Mouse (Mus musculus): ENCODE measurements around the gene Hacd2.

The Hacd2 gene

DNA sequence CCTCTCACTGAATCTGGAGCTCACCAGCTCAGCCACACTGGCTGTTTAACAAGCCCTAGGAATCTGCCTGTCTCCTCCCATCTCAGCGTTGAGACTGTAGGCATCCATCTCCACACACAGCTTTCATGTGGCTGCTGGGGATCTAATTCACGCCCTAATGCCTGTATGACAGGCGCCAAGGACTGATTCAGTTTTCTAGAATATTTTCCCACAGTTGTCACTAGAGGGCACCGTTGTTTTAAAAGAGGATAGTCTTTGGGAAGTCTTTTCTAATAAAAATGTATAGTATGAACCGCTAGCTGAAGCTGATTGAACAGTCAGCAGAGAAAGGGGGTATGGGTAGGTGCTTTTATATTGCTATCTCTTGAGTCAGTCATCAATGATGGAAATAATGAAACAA is 34.1 kb downstream of the Hacd2 start:
- DNase-seq, result peak; percentile 22

DNA sequence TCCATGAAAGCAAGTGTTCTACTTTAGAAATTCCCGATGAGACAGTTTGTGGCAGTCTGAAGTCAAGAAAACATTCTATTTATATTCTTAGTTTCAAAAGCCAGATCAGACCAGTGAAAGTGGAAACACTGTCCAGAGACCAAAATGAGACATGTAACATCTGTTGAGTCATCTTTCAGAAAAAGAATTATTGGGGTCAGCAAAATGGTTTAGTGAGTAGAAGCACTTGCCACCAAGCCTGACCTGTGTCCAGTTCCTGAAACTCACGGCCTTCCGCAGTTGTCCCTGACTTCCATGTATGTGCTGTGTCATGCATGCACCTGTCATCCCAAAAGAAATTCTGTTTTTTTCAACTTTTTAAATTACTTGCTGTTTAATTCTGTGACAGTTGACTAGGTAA is 34.6 kb downstream of the Hacd2 start:
- DNase-seq, result no peak

DNA sequence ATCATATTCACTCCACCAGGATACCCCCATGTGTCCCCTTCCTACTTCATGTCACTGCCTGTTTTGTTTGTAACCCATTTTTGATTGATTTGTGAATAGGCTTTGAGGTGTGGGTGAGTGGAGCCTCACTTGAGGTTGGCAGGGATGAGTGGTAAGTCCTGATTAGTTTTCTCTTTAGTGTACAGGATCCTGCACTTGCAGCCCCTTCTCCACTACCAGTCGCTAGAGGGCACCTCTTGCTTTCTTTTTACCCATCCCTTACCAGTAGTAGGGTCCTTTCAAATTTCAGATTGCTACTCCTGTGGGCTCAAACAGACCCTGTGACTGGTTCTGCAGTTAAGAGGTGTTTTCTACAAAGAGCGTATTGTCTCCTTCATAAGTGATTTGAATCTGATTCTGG is 38.8 kb downstream of the Hacd2 start:
- peak; percentile 8 for DNase-seq

DNA sequence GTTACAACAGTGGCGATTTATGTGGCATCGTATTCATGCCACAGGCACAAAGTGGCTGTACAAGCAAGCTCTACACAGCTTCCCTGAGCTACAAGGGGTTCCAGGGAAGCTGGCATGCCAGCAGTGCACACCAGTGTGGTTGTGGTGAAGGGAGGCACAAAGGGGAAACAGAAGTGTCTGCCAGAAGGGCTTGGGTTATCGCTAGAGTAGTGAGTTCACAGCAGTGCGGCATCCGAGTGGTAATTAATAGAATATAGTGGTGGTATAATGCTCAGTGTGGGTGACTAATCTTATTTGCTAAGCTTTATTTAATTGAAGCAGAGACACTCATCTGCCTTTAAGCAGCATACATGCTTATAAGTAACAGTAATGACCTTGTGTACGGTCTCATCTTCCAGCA is 43.5 kb downstream of the Hacd2 start:
- DNase-seq, result no peak

DNA sequence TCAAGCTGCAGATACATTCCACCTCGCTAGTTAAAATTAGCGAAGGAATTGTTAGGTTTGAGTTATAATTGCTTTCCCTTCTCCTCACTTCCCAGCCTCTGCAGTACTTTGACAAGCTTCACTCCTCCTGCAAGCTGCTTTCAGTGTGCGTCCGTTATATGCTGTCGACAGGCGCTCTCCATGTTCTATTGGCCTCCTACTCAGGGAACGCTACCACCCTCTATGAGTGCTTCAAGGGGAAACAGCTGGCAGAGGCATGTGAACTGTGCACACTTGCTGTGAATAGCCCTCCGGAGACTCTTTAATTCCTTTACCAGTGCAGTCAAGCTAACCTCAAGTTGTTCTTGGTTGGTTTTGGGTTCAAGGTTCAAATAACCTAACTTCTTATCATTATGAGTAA is 44.9 kb downstream of the Hacd2 start:
- no peak for DNase-seq

DNA sequence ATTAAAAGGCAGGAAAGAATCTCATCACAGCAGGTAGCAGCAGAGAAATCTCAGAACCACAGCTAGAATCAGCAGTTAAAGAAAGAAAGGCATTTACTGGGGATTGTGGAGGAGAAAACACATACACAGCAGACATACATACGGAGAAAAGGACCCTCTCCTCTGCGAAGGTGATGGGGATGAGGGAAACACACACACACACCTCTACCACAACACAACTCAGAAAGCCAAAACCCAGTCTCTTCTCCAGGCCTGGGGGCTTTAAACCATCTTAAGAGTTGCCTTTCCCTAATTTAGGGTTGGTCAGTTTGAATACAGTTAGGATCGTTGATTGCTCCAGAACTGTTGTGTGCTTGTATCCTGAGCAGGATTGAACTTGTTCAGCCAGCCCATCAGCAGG is 45.4 kb downstream of the Hacd2 start:
- no peak for DNase-seq

DNA sequence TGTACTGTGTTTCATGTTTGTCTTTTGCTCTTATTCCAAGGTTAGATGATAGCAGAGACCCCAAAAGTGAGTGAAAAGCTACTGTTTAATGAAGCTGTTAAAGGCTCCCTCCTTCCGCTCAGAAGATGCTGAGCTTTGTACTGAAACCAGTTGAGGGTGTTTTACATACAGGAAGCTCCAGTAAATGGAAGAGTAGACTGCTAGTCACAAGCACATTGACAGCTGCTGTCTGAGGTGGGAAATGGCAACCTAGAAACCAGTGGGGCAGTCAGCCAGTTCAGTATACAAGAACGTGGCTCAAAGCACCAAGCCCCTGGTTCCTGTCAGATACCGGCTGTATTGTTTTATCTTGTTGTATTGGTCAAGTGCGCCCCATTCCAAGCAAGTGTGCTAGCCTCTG is 46.7 kb downstream of the Hacd2 start:
- DNase-seq, result no peak

DNA sequence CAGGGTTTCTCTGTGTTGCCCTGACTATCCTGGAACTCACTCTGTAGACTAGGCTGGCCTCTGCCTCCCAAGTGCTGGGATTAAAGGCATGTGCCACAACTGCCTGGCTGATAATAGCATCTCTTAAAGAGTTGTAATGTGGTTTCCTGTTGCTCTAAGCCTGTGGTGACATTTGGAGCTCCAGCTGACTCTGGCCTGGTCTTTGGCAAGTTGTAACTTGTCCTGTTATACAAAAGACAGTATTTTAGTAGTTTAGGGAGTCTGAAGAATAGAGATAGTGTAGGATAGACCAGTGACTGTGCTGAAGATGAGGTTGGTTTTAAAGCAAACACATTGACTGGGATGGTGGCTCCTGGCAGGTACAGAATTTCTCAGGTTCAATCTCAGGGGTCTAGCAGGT is 52.2 kb downstream of the Hacd2 start:
- no peak for DNase-seq

DNA sequence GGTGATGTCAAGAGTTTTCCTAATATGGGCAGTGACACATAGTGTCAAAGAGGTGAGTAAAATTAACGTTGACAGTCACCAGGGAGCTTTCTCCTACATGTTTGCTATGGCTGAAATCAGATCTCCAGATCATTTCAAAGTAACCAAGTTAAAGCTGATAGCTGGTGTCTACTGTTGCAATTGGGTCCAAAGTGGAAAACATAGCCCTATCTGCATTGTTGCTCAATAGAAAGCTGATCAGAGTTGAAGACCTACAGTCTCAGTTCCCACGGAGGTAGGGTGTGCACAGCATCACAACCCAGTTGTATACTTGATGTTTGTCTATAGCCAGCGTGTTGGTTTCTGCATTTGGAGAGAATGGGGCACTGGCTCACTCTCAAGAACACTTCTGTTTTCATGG is 53.4 kb downstream of the Hacd2 start:
- no peak for DNase-seq

DNA sequence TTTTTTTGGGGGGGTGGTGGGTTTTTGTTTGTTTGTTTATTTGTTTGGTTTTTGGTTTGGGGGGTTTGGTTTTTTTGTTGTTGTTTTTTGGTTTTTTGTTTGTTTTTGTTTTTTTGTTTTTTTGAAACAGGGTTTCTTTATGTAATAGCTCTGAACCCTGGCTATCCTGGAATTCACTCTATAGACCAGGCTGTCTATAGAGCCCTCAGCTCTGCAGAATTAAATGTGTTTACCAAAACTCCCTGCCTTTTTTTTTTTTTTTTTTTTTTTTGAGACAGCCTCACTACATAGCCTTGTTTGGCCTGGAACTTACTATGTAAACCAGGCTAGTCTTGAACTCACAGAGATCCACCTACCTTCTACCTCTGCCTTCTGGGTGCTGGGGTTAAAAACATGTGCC is 71.3 kb downstream of the Hacd2 start:
- DNase-seq, result no peak

DNA sequence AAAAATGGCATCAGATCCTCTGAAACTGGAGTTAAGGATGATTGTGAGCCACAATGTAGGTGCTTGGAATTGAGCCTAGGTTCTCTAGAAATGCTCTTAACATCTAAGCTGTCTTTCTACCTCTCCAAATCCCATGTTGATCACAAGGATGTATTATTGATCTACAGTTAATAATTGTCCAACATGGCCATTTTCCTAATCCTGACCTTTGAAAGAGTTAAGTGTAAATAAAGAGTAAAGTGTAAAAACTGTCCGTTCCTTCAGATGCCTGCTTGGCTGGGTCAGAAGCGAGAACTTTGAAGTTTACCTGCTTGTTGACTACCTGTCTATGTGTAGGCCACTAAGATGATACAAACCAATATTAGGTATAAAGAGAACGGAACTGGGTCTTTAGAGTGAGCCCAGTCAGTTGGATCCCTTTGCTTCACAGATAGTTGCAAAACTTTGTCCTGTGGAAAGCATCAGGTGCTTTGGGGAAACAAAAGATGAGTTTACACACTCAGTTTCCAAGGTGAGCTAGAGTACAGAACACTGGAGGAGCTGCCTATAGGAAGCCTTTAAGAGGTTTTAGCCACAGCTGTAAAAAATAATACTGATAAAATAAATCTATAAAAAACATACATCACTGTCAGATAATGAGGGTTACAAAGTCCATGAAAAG is 75.8 kb downstream of the Hacd2 start:
- no peak for DNase-seq

DNA sequence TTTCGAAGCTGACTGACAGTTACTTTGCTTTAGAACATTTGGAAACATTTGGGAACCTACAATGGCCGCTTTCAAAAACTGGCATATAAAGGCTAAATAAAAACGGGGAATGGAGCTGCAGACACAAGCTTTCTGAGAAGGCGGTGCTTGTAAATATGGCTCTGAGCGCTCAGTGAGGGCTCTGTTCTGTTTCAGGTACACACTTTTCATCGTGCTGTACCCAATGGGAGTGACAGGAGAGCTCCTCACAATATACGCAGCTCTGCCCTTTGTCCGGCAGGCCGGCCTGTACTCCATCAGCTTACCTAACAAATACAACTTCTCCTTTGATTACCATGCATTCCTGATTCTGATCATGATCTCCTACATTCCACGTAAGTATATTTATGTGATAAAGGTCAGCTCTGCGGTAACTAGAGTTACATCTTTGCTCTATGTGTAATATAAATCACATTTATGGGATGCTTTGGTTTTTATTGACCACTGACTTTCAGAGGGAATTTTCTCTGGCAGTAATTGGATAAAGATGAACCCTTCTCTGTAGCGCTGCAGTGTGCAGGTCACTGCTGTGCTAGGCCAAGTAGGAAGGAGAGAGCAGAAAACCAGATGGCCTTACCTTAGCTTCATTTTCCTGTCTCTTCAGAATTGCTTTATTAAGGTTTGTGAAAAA is 79.7 kb downstream of the Hacd2 start:
- DNase-seq, result no peak

DNA sequence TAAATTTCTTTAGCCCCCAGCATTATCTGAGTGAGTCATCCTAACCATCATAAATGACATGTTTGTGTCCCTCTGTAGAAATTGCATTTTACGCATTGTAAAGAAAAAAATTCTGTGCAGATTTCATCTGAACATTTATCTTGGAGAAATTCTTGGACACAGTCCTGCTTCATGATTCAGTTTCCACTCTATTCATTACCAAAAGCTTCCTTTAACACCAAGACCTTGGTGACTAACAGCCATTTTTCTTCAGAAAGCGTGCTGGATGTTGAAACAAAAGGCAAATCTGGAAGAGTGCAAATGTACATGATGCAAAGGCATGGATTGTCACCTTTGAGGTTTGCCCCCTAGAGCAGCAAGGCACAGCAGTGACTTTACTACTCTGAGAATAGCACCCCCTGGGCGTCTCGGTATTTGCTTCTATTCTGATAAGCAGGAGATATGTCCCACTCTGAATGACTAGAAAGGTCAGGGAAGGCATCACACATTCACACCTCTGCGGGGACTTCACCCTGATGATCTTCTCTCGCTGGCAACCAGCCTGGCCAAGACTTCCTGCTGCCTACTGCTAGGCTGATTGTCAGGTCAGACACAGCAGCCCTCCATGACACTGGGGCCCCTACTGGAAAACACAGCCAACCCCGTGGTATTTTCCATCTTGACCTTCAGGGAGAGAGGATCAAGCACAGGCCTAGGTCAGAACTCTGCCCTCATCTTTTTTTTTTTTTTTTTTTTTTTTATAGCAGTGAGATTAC is 80.8 kb downstream of the Hacd2 start:
- DNase-seq, result no peak

DNA sequence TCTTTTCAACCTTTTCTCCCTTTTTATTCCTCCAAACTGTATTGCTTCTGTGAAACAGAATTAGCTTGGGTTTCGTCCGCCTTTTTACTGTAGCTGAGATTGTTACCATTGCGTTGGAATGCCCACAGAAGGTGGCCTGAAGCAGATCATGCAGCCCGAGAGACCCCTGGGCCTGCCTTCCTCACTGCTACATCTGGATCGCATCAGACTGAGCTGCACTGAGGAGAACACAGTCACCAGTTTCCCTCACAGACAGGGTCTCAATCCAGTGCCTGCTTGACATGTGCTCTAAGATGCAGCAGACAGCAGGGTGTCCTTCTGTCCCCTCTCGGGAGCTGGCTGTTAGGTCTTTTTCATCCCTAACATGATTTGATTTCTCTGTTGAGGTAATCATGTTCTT is 85.8 kb downstream of the Hacd2 start:
- no peak for DNase-seq

DNA sequence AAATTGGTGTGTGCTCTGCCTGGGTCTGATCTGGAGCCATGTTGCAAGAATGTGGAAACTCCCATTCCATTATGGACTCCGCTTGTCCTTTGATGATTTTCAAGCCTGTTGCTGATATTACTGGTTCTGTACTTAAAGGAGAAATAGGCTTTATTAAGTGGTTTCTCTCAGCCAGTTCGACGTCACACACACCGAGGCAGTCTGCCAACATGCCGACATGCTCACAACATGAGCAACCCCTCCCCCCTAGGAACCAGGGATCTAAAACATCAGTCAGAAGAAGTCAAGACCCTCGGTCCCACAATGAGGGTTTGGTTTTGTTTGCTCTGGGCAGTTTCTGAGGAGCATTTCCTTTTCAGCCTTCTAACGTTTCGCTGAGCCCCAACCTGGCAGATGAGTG is 86.9 kb downstream of the Hacd2 start:
- no peak for DNase-seq

DNA sequence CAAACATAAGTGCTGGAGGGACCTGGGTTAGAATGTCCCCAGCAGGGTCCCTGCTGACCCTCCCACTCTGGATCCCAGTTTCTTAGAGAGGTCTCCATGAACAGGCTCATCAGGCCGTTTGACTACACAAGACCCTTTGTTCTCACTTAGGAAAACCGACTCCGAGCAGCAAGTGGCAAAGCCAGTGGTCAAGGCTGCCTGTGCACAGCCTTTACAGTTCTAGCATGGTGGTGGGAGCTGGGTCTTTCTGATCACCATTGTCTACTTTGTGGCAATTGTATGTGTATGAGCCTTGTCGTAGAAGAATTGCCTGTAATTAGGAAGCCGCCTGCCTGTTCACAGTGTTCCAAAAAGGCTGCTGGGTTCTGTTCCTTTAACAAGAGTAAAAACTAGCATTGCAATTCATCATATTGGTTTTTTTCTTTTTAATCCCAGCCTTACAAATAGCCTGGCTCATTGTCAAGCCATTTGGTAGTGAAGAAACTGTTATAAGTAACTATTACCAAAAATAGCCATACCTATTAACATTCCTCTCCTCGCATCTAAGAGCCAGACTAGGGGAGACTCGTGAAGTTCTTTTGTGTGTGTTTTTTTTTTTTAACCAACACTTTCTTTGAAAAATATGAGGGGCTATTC is 87.5 kb downstream of the Hacd2 start:
- no peak for DNase-seq

DNA sequence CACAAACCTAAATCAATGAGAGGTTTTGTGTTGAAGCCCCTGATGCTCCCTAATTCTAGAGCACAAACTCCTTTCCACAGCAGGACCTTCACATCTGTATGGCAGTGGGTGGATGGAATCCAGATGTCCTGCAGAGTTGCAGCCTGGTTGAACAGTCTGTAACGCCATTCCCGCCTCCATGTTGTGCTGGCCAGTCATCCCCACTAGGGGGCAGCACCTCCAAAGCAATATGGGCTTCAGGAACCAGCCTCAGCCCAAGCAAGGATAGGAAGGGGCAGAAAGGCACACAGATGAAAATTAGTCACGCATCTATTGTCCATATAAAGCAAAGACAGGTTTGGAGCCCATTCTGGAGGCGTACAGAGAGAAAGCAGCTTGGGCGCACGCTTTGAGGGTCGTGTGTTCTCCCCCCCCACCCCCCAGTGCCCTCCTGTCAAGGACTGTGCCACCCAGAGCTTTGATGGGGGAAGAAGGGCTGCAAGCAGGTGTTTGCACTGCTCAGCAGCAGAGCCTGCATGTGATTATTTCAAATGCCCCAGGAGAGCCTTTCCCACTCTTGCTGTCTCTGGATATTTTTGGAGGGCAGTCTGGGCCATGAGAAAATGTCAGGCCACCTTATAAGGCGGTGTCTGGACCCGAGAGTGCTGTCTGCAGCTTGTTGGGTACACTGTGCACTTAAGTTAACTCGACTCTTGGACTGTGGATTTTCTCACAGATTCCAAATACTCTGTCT is 88.3 kb downstream of the Hacd2 start:
- DNase-seq, result peak; percentile 72

DNA sequence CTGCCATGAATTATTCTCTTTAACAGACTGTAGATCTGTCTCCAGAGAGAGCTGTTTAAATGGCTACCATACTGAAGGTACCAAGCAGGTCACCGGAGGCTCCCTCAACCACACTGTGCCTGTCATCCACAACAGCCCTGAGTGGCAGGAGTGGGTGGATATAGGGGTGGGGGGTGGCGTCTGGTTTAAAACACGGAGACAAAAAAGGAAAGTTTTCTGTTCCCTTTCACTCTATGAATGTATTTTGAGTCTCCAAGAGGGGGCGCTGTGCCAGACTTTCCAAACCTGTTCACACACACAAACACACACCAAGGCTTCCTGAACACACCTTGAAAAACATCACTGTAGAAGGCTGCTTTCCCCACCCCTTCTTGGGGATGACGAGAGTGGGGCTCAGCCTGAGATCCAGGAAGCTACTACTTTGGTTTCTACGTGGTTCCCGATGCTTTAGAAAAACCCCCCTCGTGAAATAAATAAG is 89.0 kb downstream of the Hacd2 start:
- DNase-seq, result peak; percentile 17

DNA sequence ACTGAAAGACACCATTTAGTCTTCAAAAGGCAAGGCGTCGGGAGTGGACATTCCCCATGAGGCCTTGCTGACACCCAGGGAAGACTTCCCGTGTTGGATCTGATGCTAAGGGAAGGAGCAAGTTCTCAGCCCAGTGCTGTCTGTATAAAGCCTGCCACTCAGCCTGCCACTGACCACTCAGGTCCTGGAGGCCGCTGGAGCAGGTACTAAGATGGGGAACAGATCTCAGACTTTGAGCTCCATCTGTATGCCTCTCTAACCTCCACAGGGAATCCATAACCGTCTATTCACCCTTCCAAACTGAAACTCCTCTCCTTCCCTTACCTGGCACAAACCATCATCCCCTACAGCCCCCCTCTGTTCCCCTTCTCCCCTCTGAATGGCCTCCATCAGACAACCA is 91.3 kb downstream of the Hacd2 start:
- DNase-seq, result no peak

DNA sequence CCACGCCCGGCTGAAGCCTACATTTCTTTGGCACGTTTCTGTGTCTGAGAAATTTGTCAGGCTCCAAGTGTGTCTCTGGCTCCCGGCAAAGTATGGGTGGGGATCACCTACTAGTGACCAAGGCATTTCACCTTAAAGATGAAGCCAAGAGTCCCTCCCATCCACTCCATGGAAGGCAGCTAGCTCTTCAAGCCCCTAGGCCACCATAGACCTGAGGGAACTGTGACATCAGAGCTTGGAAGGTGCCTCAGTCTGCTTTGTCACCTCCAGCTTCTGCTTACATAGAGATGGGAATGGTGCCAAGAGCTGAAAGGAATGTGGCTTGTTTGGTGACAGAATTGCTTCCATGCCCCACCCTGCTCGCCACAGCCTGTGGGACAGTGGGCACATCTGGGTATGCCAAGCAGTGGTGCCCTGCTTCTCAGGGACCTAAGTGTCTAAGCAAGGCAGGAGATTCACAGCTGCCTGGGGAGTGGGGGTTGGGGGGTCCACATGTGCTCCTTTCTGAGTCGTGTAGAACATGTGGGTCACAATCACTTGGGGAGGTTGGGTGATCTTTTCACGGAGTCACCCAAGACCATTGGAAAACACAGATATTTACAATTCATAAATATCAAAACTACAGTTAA is 94.2 kb downstream of the Hacd2 start:
- no peak for DNase-seq

DNA sequence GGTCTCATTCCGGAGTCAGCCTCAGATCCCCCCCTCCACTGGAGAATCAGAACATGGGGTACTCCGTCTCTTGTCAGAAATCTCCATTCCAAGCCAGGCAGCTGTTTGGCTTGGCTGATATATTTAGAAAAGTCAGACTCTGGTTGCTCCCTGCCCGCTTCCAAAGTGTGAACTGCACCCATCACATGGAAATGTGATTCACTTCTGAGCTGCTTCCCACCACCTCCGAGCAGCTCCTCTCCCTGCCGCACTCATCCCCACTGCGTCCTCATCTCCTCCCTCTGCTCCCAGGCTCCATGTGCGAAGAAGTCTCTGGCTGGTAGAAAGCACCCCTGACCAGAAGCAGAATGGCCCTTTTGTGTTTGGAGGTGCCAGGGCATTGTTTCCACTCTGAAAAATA is 95.2 kb downstream of the Hacd2 start:
- DNase-seq, result no peak

DNA sequence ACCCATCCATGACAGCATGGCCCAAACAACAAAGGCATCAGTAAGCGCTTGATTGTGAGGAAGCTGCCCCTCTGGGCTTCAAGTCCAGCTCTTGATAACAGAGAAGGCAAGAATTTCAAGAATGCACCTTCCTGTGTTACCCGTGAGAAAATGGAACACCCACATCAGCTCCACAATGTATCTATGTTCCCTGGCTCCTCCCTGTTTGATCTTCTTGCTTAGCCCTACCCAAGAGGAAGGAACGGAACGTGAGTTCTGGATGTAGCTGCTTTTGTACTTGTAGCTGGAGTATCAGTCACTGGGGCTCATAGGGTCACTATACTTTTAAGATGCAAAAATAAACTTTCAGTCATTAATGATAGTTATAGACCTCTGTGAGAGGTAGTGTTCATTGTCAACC is 98.4 kb downstream of the Hacd2 start:
- no peak for DNase-seq

DNA sequence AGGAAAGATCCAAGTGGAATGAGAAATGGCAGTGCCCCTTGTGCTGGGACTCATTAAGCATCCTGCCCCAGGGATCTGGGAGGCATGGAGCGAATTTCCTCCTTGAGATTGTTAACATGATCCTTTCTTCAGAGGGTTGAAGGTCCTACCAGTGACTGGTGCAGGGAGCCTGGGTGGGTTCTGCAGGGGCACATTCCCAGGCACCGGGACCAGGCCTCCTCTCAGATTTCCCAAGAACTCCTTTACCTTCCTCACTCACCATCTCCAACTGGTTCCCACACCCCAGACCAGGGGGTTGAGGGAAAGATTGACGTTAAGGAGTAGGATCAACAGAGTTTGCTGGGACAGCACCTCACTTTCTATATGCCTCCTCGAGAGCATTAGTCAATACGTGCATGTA is 105.0 kb downstream of the Hacd2 start:
- DNase-seq, result no peak

Data from thymus, postnatal 14 days (tissue).